Mouse (Mus musculus): ENCODE measurements around the gene Ikzf1.

Gene Ikzf1

DNA sequence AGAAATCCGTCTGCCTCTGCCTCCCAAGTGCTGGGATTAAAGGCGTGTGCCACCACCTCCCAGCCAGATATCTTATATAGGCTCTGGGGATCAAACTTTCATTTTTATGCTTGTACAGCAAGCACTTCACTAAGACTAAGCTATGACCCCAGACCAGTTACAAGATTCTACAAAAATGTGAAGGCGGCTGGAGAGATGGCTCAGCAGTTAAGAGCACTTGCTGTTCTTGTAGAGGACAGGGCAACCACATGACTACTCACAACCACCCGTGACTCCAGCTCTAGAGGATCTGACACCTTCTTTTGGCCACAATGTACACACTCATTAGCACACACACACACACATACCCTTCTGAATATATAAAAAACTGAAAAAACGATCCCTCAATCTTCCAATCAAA, 119.6 kb downstream of the Ikzf1 start:
- in situ Hi-C loops (cut with MboI; ENCODE audit: low sequenced_read_pairs): no loop called here

GRCm38 (mm10) chr11:11805951-11806350, 121.1 kb downstream of the Ikzf1 start:
- in situ Hi-C loops (cut with MboI; ENCODE audit: low sequenced_read_pairs): no loop called here

DNA sequence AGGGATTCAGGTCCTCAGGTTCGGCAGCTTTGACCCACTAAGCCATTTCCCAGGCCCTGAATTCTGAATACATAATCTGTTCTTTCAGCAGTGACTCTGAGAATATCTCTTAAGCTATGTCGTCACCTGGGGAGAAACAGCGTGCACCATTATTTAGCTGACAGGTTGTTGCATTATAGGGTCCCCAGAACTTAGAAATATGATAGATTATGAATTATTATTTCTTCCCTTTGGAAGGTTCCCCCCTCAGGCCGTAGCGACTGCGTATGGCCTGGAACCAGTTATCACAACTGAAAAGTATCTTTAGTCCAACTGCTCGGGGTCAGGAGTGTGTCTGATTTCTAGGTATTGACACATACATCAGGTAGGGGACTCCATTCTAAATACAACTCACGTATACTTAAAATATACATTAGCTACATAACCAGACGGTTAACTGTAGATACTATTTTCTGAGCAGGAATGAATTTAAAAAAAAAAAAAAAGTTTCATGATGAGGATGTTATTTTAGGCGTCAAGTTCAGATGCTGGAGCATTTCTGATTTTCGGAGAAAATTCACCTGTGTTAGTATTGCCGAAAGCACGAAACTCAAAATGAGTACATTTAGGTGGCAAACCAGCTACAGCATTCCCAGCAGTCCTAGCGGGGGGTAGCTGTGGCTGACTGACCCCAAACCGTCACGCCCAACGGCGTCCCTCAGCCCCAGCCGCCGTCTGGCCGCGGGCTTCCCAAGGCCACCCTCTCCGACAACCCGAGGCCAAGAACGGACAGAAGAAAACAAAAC, 123.4 kb downstream of the Ikzf1 start:
- in situ Hi-C loops (cut with MboI; ENCODE audit: low sequenced_read_pairs): no loop called here

DNA sequence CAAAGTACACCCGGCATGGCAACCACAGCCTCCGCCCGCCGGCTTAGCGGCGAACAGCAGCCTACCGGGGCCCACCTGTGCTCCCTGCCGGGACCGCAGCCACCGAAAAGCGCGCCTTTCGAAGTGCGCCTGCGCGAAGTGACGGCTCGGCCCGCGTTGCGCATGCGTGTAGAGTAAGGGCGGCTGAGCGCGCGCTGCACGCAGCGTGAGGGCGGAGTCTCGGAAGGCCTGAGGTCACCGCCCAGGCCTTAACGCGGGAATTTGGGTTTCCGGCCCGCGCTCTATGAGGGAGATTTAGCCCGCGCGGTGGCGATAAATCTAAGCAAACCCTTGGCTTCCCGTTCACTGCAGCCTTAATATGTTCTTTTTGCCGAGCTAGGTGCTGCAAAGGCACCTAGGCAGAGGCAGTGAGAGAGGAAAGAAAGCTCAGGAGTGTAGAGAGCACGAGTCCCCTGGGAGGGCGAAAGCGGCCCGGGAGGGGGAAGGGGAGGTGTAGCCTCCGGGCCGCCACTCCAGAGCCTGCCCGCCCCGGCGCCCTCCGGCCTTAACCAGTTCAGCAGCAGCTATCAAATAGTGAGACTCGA, 124.1 kb downstream of the Ikzf1 start, which contains the start of gene Fignl1:
Fignl1 (minus strand) TSS at position 143 of the 584 bp plus-strand sequence.
- in situ Hi-C loops (cut with MboI; ENCODE audit: low sequenced_read_pairs): no loop called here

DNA sequence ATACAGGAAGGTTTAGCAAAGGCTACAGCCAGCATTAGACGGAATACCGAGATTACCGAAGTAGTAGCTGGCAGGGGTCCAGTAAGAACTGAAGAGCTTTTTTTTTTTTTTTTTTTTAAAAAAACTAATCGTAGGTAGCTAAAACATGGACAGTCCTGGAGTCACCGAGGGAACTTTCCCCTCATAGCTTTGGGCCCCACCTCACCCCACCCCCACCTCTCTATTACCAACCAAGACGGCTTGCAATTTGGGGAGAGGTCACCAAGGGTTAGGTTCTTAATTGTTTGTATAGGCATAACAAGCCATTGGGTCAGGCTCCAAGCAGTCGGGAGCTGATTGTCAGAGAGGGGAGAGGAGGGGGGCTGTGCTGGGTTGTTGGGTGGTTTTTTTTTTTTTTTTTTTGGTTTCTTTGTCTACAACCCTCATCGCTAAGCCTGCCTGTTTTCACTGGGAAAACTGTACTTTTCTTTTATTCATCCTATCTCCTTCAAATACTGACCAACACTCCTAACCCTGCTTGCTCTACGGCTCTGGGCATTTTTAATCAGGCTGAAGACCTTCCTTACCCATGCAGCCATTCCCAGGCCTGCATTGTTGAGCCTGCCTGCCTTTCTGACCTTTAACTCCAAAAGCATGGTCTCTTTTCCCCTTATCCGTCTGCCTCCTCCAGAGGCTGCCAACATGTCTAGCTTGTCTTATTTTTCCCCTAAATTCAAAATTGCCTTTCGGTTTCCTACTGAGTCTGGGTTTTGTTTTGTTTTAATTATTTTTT, 124.8 kb downstream of the Ikzf1 start:
- in situ Hi-C loops (cut with MboI; ENCODE audit: low sequenced_read_pairs): loop anchor here (5.0 kb wide), 1 partner anchor 163 kb away; no protein-coding TSS in a partner anchor

DNA sequence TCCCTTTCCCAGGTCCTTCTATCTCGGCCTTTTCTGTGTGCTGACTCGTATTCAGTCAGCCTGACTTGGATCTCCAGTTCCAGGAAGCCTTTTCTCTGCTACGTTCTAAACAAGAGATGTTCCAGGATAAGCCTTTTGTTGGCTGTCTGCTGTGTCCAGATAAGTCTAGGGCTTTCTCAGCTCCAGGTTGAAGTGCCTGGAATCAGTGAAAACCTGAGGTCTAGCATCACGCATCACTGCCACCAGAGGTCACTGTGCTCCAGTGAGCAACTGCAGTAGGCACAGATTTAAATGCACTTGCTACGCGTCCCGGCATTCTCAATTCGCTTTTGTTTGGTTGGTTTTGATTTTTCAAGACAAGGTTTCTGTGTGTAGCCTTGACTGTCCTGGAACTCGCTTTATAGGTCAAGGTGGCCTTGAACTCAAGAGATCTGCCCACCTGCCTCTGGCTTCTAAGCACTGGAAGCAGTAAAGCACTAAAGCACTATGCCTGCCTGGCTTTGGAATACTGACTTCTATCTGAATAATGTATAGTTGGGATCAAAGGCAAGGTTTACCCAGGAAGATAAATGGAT, 127.2 kb downstream of the Ikzf1 start:
- in situ Hi-C loops (cut with MboI; ENCODE audit: low sequenced_read_pairs): loop anchor here (5.0 kb wide), 1 partner anchor 160 kb away; no protein-coding TSS in a partner anchor

- in situ Hi-C loops (cut with MboI; ENCODE audit: low sequenced_read_pairs): no loop called here
Observed at GRCm38 (mm10) chr11:11815737-11816136, 130.9 kb downstream of the Ikzf1 start.

DNA sequence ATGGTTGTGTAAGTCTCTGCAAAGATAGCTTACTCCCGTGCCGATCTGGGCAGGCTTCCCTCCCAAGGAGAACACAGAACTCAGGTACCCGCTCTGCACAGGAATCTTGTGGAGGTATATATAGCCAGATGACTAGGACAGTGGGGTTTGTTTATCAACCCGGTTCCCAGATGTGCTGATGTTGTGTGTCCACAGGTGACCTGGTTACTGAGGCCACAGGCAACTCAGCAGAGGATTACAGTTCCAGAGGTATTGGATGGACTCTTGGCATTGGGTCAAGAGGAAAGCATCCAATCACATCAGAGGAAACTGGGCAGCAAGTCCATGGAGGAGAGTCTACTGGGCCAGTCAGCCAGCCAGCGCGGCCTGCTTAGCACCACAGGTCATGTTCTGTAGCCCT, 134.0 kb downstream of the Ikzf1 start:
- in situ Hi-C loops (cut with MboI; ENCODE audit: low sequenced_read_pairs): no loop called here

DNA sequence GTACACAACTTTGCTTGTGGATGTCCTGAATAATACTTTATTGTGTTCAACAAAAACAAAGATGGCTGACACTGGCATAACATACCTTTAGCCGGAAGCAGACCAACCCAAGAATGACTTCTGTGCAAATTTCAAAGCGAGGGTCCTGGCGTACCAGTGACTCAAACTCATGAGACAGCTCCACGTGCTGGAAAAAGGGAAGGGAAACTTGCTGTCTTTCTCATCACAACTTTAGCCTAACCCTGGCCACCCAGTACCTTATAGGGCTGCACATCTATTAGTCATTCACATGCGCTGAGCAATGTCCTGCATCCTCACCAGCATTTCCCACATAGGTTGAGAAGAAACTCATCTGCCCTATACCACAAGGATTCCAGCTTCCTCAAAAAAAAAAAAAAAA, 134.4 kb downstream of the Ikzf1 start:
- in situ Hi-C loops (cut with MboI; ENCODE audit: low sequenced_read_pairs): no loop called here

DNA sequence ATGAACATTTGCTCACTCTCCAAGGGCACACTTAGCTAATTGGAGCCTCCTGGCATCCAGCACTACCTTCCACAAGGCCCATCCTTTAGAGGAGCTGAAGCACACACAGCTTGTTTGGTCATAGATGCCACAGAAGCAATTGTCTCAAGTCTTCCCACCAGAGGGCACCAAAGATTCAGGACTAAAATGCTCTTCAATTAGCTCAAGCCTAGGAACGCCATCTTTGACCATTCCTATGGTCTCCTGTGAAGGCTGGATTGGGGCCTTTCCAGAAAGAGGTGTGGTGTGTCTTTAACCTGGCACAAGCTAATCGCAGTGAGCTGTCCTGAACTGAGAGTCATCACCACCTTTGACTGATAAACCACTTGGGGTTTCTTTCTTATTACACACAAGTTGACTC, 135.4 kb downstream of the Ikzf1 start:
- in situ Hi-C loops (cut with MboI; ENCODE audit: low sequenced_read_pairs): no loop called here

- in situ Hi-C loops (cut with MboI; ENCODE audit: low sequenced_read_pairs): no loop called here
Observed at GRCm38 (mm10) chr11:11820737-11821136, 135.9 kb downstream of the Ikzf1 start.

- in situ Hi-C loops (cut with MboI; ENCODE audit: low sequenced_read_pairs): no loop called here
Observed at GRCm38 (mm10) chr11:11821387-11821975, 136.7 kb downstream of the Ikzf1 start.
